Mouse (Mus musculus) kidney, embryonic 16.5 days (tissue): Measurements from ENCODE around the gene Plb1. TPM values are rescaled to one million over a fixed set of nuclear protein-coding genes. Genes with fewer than 3 reads are reported as not detected.

ENCODE experiments used
- ATAC-seq: fragments of 200-750 bp; cut with Nextera tagmentation; 2 replicates; pipeline ENCODE4 v1.8.0; 2017; ENCODE audit warnings: moderate TSS enrichment; ENCODE audit not compliant: low FRiP score, low TSS enrichment
- H3K27ac ChIP-seq: fragments of 300-500 bp; sonication (generic); 2 replicates; pipeline ENCODE4 v1.5.1; 2014; ENCODE audit warnings: low read length
- H3K27me3 ChIP-seq: fragments of 300-500 bp; sonication (generic); 2 replicates; pipeline ENCODE4 v1.6.1; 2014; ENCODE audit warnings: low read length, control low read depth, mixed read lengths; ENCODE audit not compliant: insufficient read depth
- H3K36me3 ChIP-seq: fragments of 300-500 bp; sonication (generic); 2 replicates; pipeline ENCODE4 v1.6.1; 2014; ENCODE audit warnings: low read length, control low read depth, mixed read lengths; ENCODE audit not compliant: insufficient read depth
- H3K4me1 ChIP-seq: fragments of 300-500 bp; sonication (generic); 2 replicates; pipeline ENCODE4 v1.6.1; 2014; ENCODE audit warnings: low read length, control low read depth, mixed read lengths; ENCODE audit not compliant: insufficient read depth
- H3K4me2 ChIP-seq: fragments of 300-500 bp; sonication (generic); replicated peaks from 2 replicates; pipeline ENCODE4 v1.6.1; 2014; ENCODE audit warnings: low read depth, low read length
- H3K4me3 ChIP-seq: fragments of 300-500 bp; sonication (generic); 2 replicates; pipeline ENCODE4 v1.5.1; 2014; ENCODE audit warnings: mild to moderate bottlenecking, low read length
- H3K9ac ChIP-seq: fragments of 300-500 bp; sonication (generic); replicated peaks from 2 replicates; pipeline ENCODE4 v1.6.1; 2014; ENCODE audit warnings: low read length
- H3K9me3 ChIP-seq: fragments of 300-500 bp; sonication (generic); 2 replicates; pipeline ENCODE4 v1.6.1; 2016; ENCODE audit warnings: low read length, control low read depth
- WGBS: fragments of 180-500 bp; shearing (Covaris S2); extraction: QIAGEN DNeasy Blood & Tissue Kit; methylation state at CpG from one replicate; pipeline ENCODE4 v1.1.7; 2014; 5-methylcytosine and 5-hydroxymethylcytosine counted together
- polyA plus RNA-seq: library from polyadenylated mRNA; unstranded; fragments of >200 nt; fragmentation: Nextera tagmentation; extraction: Ambion mirVana; gene quantifications from 2 replicates; pipeline ENCODE4 v1.2.1, GENCODE M21; 2015

Plb1 gene
- polyA plus RNA-seq, 1 experiment from 2014 or later, result 0.06 TPM

DNA sequence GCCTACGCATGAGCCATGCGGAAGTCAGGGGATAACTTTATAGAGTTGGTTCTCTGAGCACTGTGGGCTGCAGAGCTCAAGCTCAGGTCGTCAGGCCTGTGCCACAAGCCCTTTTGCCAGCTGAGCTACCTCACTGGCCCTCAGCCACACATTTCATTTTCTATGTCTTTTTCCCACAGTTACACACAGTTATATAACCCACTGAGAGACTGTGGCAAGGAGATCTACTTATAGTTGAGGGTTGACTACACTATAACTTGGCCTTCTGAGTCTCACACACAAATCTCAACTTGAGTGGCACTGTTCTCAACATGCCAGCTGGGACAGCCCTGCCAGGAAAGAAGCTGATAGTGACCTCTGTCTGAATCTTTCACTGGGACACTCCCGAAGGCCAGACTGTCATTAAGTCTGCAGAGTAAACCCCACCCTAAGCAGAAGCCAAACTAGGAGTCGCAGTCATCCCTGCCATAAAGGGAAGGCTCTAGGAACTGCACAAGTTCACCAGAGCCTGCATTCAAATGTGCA lies 182.0 kb downstream of the Plb1 start:
- H3K27ac ChIP-seq, result no peak overlapping the region

DNA sequence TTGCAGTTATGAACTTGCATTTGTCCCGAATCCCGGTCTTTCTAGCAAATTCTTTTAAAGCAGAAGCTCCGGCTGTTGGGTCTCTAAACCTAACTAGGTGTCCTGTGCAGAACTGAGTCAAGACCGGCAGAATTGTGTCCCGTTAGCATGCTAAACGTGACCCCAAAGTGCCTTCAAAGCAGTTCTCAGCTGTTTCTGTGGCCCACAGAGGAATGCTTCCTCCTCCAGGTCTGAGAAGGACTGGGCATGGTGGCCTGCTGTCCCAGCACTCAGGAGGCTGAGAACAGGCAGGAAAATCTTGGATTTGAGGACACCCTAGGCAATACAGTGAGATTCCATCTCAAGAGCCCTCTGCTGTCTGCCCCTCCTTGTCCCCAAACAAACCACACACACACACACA lies 183.0 kb downstream of the Plb1 start:
- Histone ChIP-seq H3K27me3 (no peaks in the 10 kb centered on the region), H3K9me3 (no peaks in the 10 kb centered on the region), H3K27ac (no peak overlapping the region), H3K4me2 (no peak overlapping the region), H3K4me3 (no peak overlapping the region), H3K36me3 (no peaks in the 10 kb centered on the region), H3K9ac (no peak overlapping the region), H3K4me1 (peaks cover 32% of the 10 kb centered on the region)
- WGBS, result 81% methylated on average over 6 of the region's 6 CpGs
- no peak for ATAC-seq

More for the DNA sequence above, 182.0 kb downstream of the Plb1 start:
- peaks cover 32% of the 10 kb centered on the region for H3K4me1 ChIP-seq
- 0 out of 2 replicates have a peak overlapping the region, but pooled peaks have one; percentile 27 for H3K9ac ChIP-seq
- no peak overlapping the region for H3K4me3 ChIP-seq
- WGBS, result 47% methylated on average over 5 of the region's 5 CpGs
- ATAC-seq, result no peak
- H3K4me2 ChIP-seq, result no peak overlapping the region
- H3K9me3 ChIP-seq, result no peaks in the 10 kb centered on the region
- no peaks in the 10 kb centered on the region for H3K27me3 ChIP-seq
- H3K36me3 ChIP-seq, result no peaks in the 10 kb centered on the region

Other genes with a start within 250 kb of the Plb1 start
- 5.5 and 6.5 TPM in 2 replicates for gene Fosl2, start 96.9 kb upstream of the Plb1 start, polyA plus RNA-seq
- gene Ppp1cb, start 226.1 kb downstream of the Plb1 start, polyA plus RNA-seq, result 190 and 195 TPM in 2 replicates